Mouse (Mus musculus) intestine, postnatal 0 days (tissue): ENCODE results near the gene Ppp2r2c. TPM values are rescaled to one million over a fixed set of nuclear protein-coding genes. Genes with fewer than 3 reads are reported as not detected.

Experiments used
- ATAC-seq: fragments of 200-750 bp; cut with Nextera tagmentation; 2 replicates; pipeline ENCODE4 v1.8.0; 2017; ENCODE audit warnings: mild to moderate bottlenecking, moderate TSS enrichment, moderate library complexity
- H3K27ac ChIP-seq: fragments of 300-500 bp; sonication (generic); 2 replicates; pipeline ENCODE4 v1.5.1; 2014; ENCODE audit warnings: mild to moderate bottlenecking, low read depth, low read length, moderate library complexity
- H3K27me3 ChIP-seq: fragments of 300-500 bp; sonication (generic); replicated peaks from 2 replicates; pipeline ENCODE4 v1.6.1; 2014; ENCODE audit warnings: low read length, mixed read lengths; ENCODE audit not compliant: control insufficient read depth, insufficient read depth
- H3K36me3 ChIP-seq: fragments of 300-500 bp; sonication (generic); 2 replicates; pipeline ENCODE4 v1.6.1; 2014; ENCODE audit warnings: mild to moderate bottlenecking, moderate library complexity; ENCODE audit not compliant: control insufficient read depth, insufficient read depth
- H3K4me1 ChIP-seq: fragments of 300-500 bp; sonication (generic); replicated peaks from 2 replicates; pipeline ENCODE4 v1.6.1; 2014; ENCODE audit warnings: antibody characterized with exemption, low read length, mixed read lengths; ENCODE audit not compliant: control insufficient read depth, insufficient read depth
- H3K4me2 ChIP-seq: fragments of 300-500 bp; sonication (generic); replicated peaks from 2 replicates; pipeline ENCODE4 v1.6.1; 2014; ENCODE audit warnings: low read depth, mild to moderate bottlenecking, moderate library complexity
- H3K4me3 ChIP-seq: fragments of 300-500 bp; sonication (generic); 2 replicates; pipeline ENCODE4 v1.5.1; 2014; ENCODE audit warnings: low read depth, low read length
- H3K9ac ChIP-seq: fragments of 300-500 bp; sonication (generic); 2 replicates; pipeline ENCODE4 v1.6.1; 2014; ENCODE audit warnings: mild to moderate bottlenecking, low read depth, low read length
- H3K9me3 ChIP-seq: fragments of 300-500 bp; sonication (generic); 2 replicates; pipeline ENCODE4 v1.6.1; 2016; ENCODE audit warnings: mixed run types; ENCODE audit not compliant: control insufficient read depth
- CTCF ChIP-seq: sonication (generic); IDR thresholded peaks from 2 replicates; pipeline ENCODE4 v1.5.1; 2016; ENCODE audit warnings: low read depth, mild to moderate bottlenecking, control low read depth, antibody characterized with exemption, moderate library complexity
- WGBS: fragments of 180-500 bp; shearing (Covaris S2); extraction: QIAGEN DNeasy Blood & Tissue Kit; methylation state at CpG from one replicate; pipeline ENCODE4 v1.1.7; 2014; 5-methylcytosine and 5-hydroxymethylcytosine counted together
- polyA plus RNA-seq: library from polyadenylated mRNA; unstranded; fragments of >200 nt; fragmentation: Nextera tagmentation; extraction: Ambion mirVana; gene quantifications from 2 replicates; pipeline ENCODE4 v1.2.1, GENCODE M21; 2015

The Ppp2r2c gene
- polyA plus RNA-seq, 1 experiment from 2014 or later, result 0.95 TPM

GRCm38 (mm10) chr5:36829913-36830879, 38.1 kb upstream of the Ppp2r2c start, which contains the start of gene Man2b2:
Gene Man2b2, minus strand, starts transcription at chr5:36830653.
- Histone ChIP-seq H3K4me3 (peak within 1 kb of the TSS; percentile 73), H3K4me2 (peak within 1 kb of the TSS; percentile 95), H3K27me3 (no peaks in the 10 kb centered on the region), H3K9ac (peak within 1 kb of the TSS; percentile 76), H3K4me1 (0 out of 2 replicates have a peak, but pooled peaks cover 4% of the 10 kb centered on the region), H3K36me3 (peaks cover 19% of the 10 kb centered on the region; the same call in 1 of the 2 replicates), H3K27ac (peak within 1 kb of the TSS; percentile 96), H3K9me3 (no peaks in the 10 kb centered on the region)
- ATAC-seq, result peak; percentile 82
- 3% methylated on average over 46 of the region's 46 CpGs for WGBS
- peak; percentile 100 for TF ChIP-seq CTCF

DNA sequence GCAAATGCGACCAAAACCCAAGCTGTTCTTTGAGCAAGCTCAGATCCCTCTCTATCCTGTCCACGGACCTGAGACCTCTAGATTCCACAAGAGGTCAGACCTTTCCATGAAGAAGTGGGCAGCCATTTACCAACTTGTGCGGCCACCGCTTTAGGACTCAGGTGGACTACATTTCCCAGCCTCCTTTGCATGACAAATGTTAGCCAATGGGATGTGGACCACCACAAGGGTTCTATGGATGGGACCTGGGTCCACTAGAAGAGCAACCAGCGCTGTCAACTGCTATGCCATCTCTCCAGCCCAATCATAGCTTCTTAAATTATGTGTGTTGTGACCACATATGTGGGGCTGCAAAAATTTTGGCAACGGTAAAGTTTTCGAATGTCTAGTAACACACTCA, 37.0 kb upstream of the Ppp2r2c start:
- Histone ChIP-seq H3K9ac (no peak overlapping the region), H3K27ac (no peak overlapping the region), H3K27me3 (no peaks in the 10 kb centered on the region), H3K9me3 (no peaks in the 10 kb centered on the region), H3K4me1 (0 out of 2 replicates have a peak, but pooled peaks cover 4% of the 10 kb centered on the region), H3K4me3 (no peak overlapping the region), H3K4me2 (no peak overlapping the region), H3K36me3 (peaks cover 10% of the 10 kb centered on the region; the same call in 1 of the 2 replicates)
- ATAC-seq, result no peak
- 58% methylated on average over 7 of the region's 7 CpGs for WGBS
- TF ChIP-seq CTCF, result no peak

- Histone ChIP-seq H3K27me3 (no peaks in the 10 kb centered on the region), H3K4me2 (no peak overlapping the region), H3K36me3 (no peaks in the 10 kb centered on the region), H3K4me3 (no peak overlapping the region), H3K9ac (no peak overlapping the region), H3K4me1 (no peaks in the 10 kb centered on the region), H3K27ac (no peak overlapping the region), H3K9me3 (no peaks in the 10 kb centered on the region)
- 2% methylated on average over 6 of the region's 6 CpGs for WGBS
- peak; percentile 96 for TF ChIP-seq CTCF
- no peak for ATAC-seq
These were observed 32.4 kb upstream of the Ppp2r2c start for GRCm38 (mm10) chr5:36835933-36836332.

GRCm38 (mm10) chr5:36839032-36839431, 29.3 kb upstream of the Ppp2r2c start:
- ATAC-seq, result no peak
- 84% methylated on average over 2 of the region's 2 CpGs for WGBS

DNA sequence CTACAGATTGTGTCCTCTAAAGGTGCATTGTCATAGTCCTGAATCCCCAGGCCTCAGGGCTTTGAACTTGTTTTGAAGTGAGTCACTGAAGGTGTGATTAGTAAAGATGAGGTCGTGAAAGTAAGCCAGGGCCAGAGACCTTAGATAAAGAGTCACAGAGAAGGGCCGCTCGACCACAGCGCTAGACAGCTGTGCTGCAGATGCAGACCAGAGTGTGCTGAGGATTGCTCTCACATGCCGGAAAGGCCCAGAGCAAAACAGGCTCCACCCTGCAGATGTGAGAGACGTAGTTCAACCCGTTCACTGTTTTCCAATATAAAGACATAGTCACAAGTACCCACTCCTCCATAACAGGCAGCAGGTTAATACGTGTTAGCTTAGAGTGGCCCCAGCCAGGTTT, 28.7 kb upstream of the Ppp2r2c start:
- Histone ChIP-seq H3K27me3 (no peaks in the 10 kb centered on the region), H3K4me1 (no peaks in the 10 kb centered on the region), H3K9ac (no peak overlapping the region), H3K4me2 (no peak overlapping the region), H3K27ac (no peak overlapping the region), H3K36me3 (no peaks in the 10 kb centered on the region), H3K4me3 (no peak overlapping the region), H3K9me3 (no peaks in the 10 kb centered on the region)
- no peak for ATAC-seq
- no peak for TF ChIP-seq CTCF
- WGBS, result 52% methylated on average over 8 of the region's 8 CpGs

More at GRCm38 (mm10) chr5:36839032-36839431, 29.3 kb upstream of the Ppp2r2c start:
- H3K36me3 ChIP-seq, result no peaks in the 10 kb centered on the region
- H3K4me3 ChIP-seq, result no peak overlapping the region
- H3K4me1 ChIP-seq, result no peaks in the 10 kb centered on the region
- no peak for TF ChIP-seq CTCF
- no peak overlapping the region for H3K9ac ChIP-seq
- no peak overlapping the region for H3K4me2 ChIP-seq
- no peak overlapping the region for H3K27ac ChIP-seq
- no peaks in the 10 kb centered on the region for H3K9me3 ChIP-seq
- H3K27me3 ChIP-seq, result no peaks in the 10 kb centered on the region

- Histone ChIP-seq H3K9me3 (no peaks in the 10 kb centered on the region), H3K9ac (no peak overlapping the region), H3K27me3 (no peaks in the 10 kb centered on the region), H3K4me1 (no peaks in the 10 kb centered on the region), H3K27ac (no peak overlapping the region), H3K4me2 (no peak overlapping the region), H3K36me3 (no peaks in the 10 kb centered on the region), H3K4me3 (no peak overlapping the region)
- ATAC-seq, result no peak
- WGBS, result 76% methylated on average over 7 of the region's 7 CpGs
- TF ChIP-seq CTCF, result no peak
These were observed 28.2 kb upstream of the Ppp2r2c start for GRCm38 (mm10) chr5:36840092-36840491.
